ENCODE assay signal across 18 mouse cellular contexts in genomic region chr14:31931971-31932370, GRCm38 (mm10).
A peak's percentile ranks its signal among the peaks of the same experiment; 100 is the strongest.
DNase-seq lines count a peak whose midpoint lies in the region; ATAC-seq lines count a peak whose summit lies in the region.
"Had no signal": no experiment of that assay in that cellular context is flagged by ENCODE, and none has a peak within 500 bp of the region (broad histone marks: within the 10 kb centered on the region; RNA-seq: fewer than 3 reads in every experiment).

No protein-coding gene starts in this region.

- H3K36me3 ChIP-seq in heart, embryonic 16.5 days (ENCODE audit: control insufficient read depth, insufficient read depth) = no peaks in the 10 kb centered on the region
- H3K36me3 ChIP-seq: midbrain, embryonic 12.5 days had no signal

- no peak for DNase-seq in heart, postnatal 10 days
- DNase-seq in lung, postnatal 36 days = peak; percentile 11
- DNase-seq in lung, adult 18-20 months = no peak
- peak; percentile 54 to 69 for DNase-seq in kidney, adult 8-10 months
- DNase-seq in kidney, postnatal 36 days = peak; percentile 66 to 72
- no peak for DNase-seq in natural killer cell, adult 2 months (ENCODE audit: low spot score in 2 of 2)
- DNase-seq: adrenal gland, postnatal 25 days; cerebellum, adult 9-10 months; liver; right cerebral cortex, postnatal 4 days; thymus, adult 18-20 months had no signal

- peaks cover 31% of the 10 kb centered on the region for H3K4me1 ChIP-seq in heart, embryonic 16.5 days (ENCODE audit: control insufficient read depth, insufficient read depth, low read length)

- peak overlapping the region; percentile 68 for H3K27ac ChIP-seq in heart, embryonic 16.5 days (ENCODE audit: low read length)

- no peak for ATAC-seq in heart, embryonic 16.5 days (replicated peaks; ENCODE audit: extremely low read depth, insufficient read depth, low FRiP score)
- ATAC-seq: CD4-positive, CD25-positive, alpha-beta regulatory T cell, adult 4 months; forebrain, embryonic 14.5 days; intestine, embryonic 16.5 days; lung, postnatal 0 days had no signal

- intact Hi-C loops in heart, postnatal 10 days (cut with DNase I) = no loop called here

- 70% methylated on average over 5 of the region's 5 CpGs for WGBS in heart, embryonic 16.5 days

- no peak overlapping the region for H3K4me3 ChIP-seq in heart, embryonic 16.5 days (ENCODE audit: low read length)
- H3K4me3 ChIP-seq: midbrain, embryonic 12.5 days had no signal

- H3K9ac ChIP-seq in heart, embryonic 16.5 days (ENCODE audit: low read length) = no peak overlapping the region
- H3K9ac ChIP-seq: hindbrain, embryonic 14.5 days; midbrain, embryonic 12.5 days had no signal

- no peak overlapping the region for H3K4me2 ChIP-seq in heart, embryonic 16.5 days (ENCODE audit: low read depth, low read length)

- no peaks in the 10 kb centered on the region for H3K9me3 ChIP-seq in heart, embryonic 16.5 days (replicated peaks; ENCODE audit: control insufficient read depth, low read length)
- H3K9me3 ChIP-seq: midbrain, embryonic 12.5 days had no signal

- no peaks in the 10 kb centered on the region for H3K27me3 ChIP-seq in heart, embryonic 16.5 days (ENCODE audit: control insufficient read depth, insufficient read depth, low read length)
- H3K27me3 ChIP-seq: midbrain, embryonic 12.5 days had no signal

Comparison
In these comparisons a context has a peak if more than half of its experiments do, and no peak if none do; other contexts are left out.
1. DNase-seq: peak in lung, postnatal 36 days (single experiment), kidney, adult 8-10 months (2 of 2) and kidney, postnatal 36 days (2 of 2); none in heart, postnatal 10 days (0 of 2), lung, adult 18-20 months (0 of 2) and natural killer cell, adult 2 months (0 of 2).